Mouse (Mus musculus) lung, postnatal 0 days (tissue): ENCODE measurements around the gene Col13a1. TPM values are rescaled to one million over a fixed set of nuclear protein-coding genes. Genes with fewer than 3 reads are reported as not detected.

Experiments used
- ATAC-seq: fragments of 200-750 bp; cut with Nextera tagmentation; 2 replicates; pipeline ENCODE4 v1.8.0; 2017; ENCODE audit warnings: moderate library complexity
- DNase-seq: peaks from one replicate; pipeline ENCODE4 v3.0.0-alpha.2; 2016; ENCODE audit warnings: low spot score
- H3K27ac ChIP-seq: fragments of 300-500 bp; sonication (generic); 2 replicates; pipeline ENCODE4 v1.5.1; 2014; ENCODE audit warnings: antibody characterized with exemption, mild to moderate bottlenecking, low read length, mixed read lengths
- H3K27me3 ChIP-seq: fragments of 300-500 bp; sonication (generic); replicated peaks from 2 replicates; pipeline ENCODE4 v1.6.1; 2014; ENCODE audit warnings: low read length, mixed read lengths; ENCODE audit not compliant: insufficient read depth
- H3K36me3 ChIP-seq: fragments of 300-500 bp; sonication (generic); 2 replicates; pipeline ENCODE4 v1.6.1; 2014; ENCODE audit warnings: low read length, mixed read lengths; ENCODE audit not compliant: insufficient read depth
- H3K4me1 ChIP-seq: fragments of 300-500 bp; sonication (generic); 2 replicates; pipeline ENCODE4 v1.6.1; 2014; ENCODE audit warnings: antibody characterized with exemption, low read depth, low read length, mixed read lengths; ENCODE audit not compliant: insufficient read depth
- H3K4me2 ChIP-seq: fragments of 300-500 bp; sonication (generic); replicated peaks from 2 replicates; pipeline ENCODE4 v1.6.1; 2014; ENCODE audit warnings: low read depth, mild to moderate bottlenecking, low read length, moderate library complexity, mixed read lengths
- H3K4me3 ChIP-seq: fragments of 300-500 bp; sonication (generic); 2 replicates; pipeline ENCODE4 v1.5.1; 2014; ENCODE audit warnings: low read depth, low read length
- H3K9ac ChIP-seq: fragments of 300-500 bp; sonication (generic); replicated peaks from 2 replicates; pipeline ENCODE4 v1.6.1; 2014; ENCODE audit warnings: low read depth, mild to moderate bottlenecking
- H3K9me3 ChIP-seq: fragments of 300-500 bp; sonication (generic); 2 replicates; pipeline ENCODE4 v1.6.1; 2016; ENCODE audit warnings: low read length, mixed read lengths
- CTCF ChIP-seq: IDR thresholded peaks from 2 replicates; pipeline ENCODE4 v1.5.1; 2016; ENCODE audit warnings: antibody characterized with exemption, mild to moderate bottlenecking
- EP300 ChIP-seq: IDR thresholded peaks from 2 replicates; pipeline ENCODE4 v1.6.1; 2016; ENCODE audit warnings: antibody characterized with exemption, mild to moderate bottlenecking, control low read depth
- WGBS: fragments of 180-500 bp; shearing (Covaris S2); extraction: QIAGEN DNeasy Blood & Tissue Kit; methylation state at CpG from one replicate; pipeline ENCODE4 v1.1.7; 2014; 5-methylcytosine and 5-hydroxymethylcytosine counted together
- polyA plus RNA-seq: library from polyadenylated mRNA; unstranded; fragments of >200 nt; fragmentation: Nextera tagmentation; extraction: Ambion mirVana; gene quantifications from 2 replicates; pipeline ENCODE4 v1.2.1, GENCODE M21; 2015

The Col13a1 gene
- polyA plus RNA-seq, 1 experiment from 2014 or later = 54.8 TPM

- Histone ChIP-seq H3K27ac (peak overlapping the region; percentile 59), H3K27me3 (peaks cover 14% of the 10 kb centered on the region), H3K4me2 (0 out of 2 replicates have a peak overlapping the region, but pooled peaks have one; percentile 1), H3K9ac (no peak overlapping the region), H3K4me3 (no peak overlapping the region), H3K36me3 (no peaks in the 10 kb centered on the region), H3K9me3 (no peaks in the 10 kb centered on the region), H3K4me1 (no peaks in the 10 kb centered on the region; the same call in 1 of the 2 replicates)
- ATAC-seq (peak; percentile 48), DNase-seq (peak; percentile 82)
- WGBS = 76% methylated on average over 2 of the region's 2 CpGs
- TF ChIP-seq EP300 = peak; percentile 37; the same call in 1 of the 2 replicates
- TF ChIP-seq CTCF = no peak
Observed at GRCm38 (mm10) chr10:61974581-61974980, 4.3 kb downstream of the Col13a1 start.

- Histone ChIP-seq H3K4me3 (no peak overlapping the region), H3K4me1 (no peaks in the 10 kb centered on the region), H3K27me3 (no peaks in the 10 kb centered on the region), H3K9ac (no peak overlapping the region), H3K9me3 (no peaks in the 10 kb centered on the region), H3K27ac (no peak overlapping the region), H3K4me2 (no peak overlapping the region), H3K36me3 (no peaks in the 10 kb centered on the region)
- TF ChIP-seq CTCF = no peak
- TF ChIP-seq EP300 = no peak
- 14% methylated on average over 4 of the region's 4 CpGs for WGBS
- ATAC-seq = no peak
- DNase-seq = no peak
Observed at GRCm38 (mm10) chr10:61972041-61972440, 6.9 kb downstream of the Col13a1 start.

GRCm38 (mm10) chr10:61968003-61968553 lies 10.8 kb downstream of the Col13a1 start:
- WGBS = 64% methylated on average over 7 of the region's 7 CpGs
- Histone ChIP-seq H3K4me1 (no peaks in the 10 kb centered on the region), H3K9me3 (no peaks in the 10 kb centered on the region), H3K9ac (no peak overlapping the region), H3K4me3 (no peak overlapping the region), H3K4me2 (no peak overlapping the region), H3K27me3 (no peaks in the 10 kb centered on the region), H3K27ac (no peak overlapping the region), H3K36me3 (no peaks in the 10 kb centered on the region)
- DNase-seq (no peak), ATAC-seq (no peak)
- TF ChIP-seq CTCF (no peak), EP300 (no peak)

- Histone ChIP-seq H3K36me3 (no peaks in the 10 kb centered on the region), H3K27me3 (no peaks in the 10 kb centered on the region), H3K4me1 (no peaks in the 10 kb centered on the region), H3K9ac (no peak overlapping the region), H3K27ac (no peak overlapping the region), H3K9me3 (no peaks in the 10 kb centered on the region), H3K4me2 (no peak overlapping the region), H3K4me3 (no peak overlapping the region)
- TF ChIP-seq EP300 (no peak), CTCF (no peak)
- 53% methylated on average over 3 of the region's 3 CpGs for WGBS
- ATAC-seq (no peak), DNase-seq (no peak)
Observed at GRCm38 (mm10) chr10:61967207-61967606, 11.7 kb downstream of the Col13a1 start.

GRCm38 (mm10) chr10:61965386-61965841 lies 13.5 kb downstream of the Col13a1 start:
- TF ChIP-seq CTCF = no peak
- TF ChIP-seq EP300 = no peak
- no peaks in the 10 kb centered on the region for H3K36me3 ChIP-seq
- DNase-seq = peak; percentile 39
- peak; percentile 70 for ATAC-seq
- no peaks in the 10 kb centered on the region for H3K9me3 ChIP-seq
- no peak overlapping the region for H3K27ac ChIP-seq
- no peaks in the 10 kb centered on the region for H3K27me3 ChIP-seq
- no peak overlapping the region for H3K4me2 ChIP-seq
- no peak overlapping the region for H3K4me3 ChIP-seq
- WGBS = 14% methylated on average over 7 of the region's 7 CpGs
- no peaks in the 10 kb centered on the region for H3K4me1 ChIP-seq
- no peak overlapping the region for H3K9ac ChIP-seq

GRCm38 (mm10) chr10:61956718-61957117 lies 22.2 kb downstream of the Col13a1 start:
- Histone ChIP-seq H3K27me3 (no peaks in the 10 kb centered on the region), H3K4me1 (peaks cover 3% of the 10 kb centered on the region; the same call in 1 of the 2 replicates), H3K4me2 (no peak overlapping the region), H3K9ac (no peak overlapping the region), H3K4me3 (no peak overlapping the region), H3K27ac (no peak overlapping the region), H3K36me3 (no peaks in the 10 kb centered on the region), H3K9me3 (no peaks in the 10 kb centered on the region)
- WGBS = 49% methylated on average over 6 of the region's 6 CpGs
- peak; percentile 36 for DNase-seq
- peak; percentile 70 for ATAC-seq
- TF ChIP-seq EP300 (no peak), CTCF (no peak)

- Histone ChIP-seq H3K9ac (no peak overlapping the region), H3K27me3 (no peaks in the 10 kb centered on the region), H3K9me3 (no peaks in the 10 kb centered on the region), H3K36me3 (no peaks in the 10 kb centered on the region), H3K4me1 (peaks cover 3% of the 10 kb centered on the region; the same call in 1 of the 2 replicates), H3K4me2 (no peak overlapping the region), H3K4me3 (no peak overlapping the region), H3K27ac (no peak overlapping the region)
- 83% methylated on average over 5 of the region's 5 CpGs for WGBS
- ATAC-seq (no peak), DNase-seq (no peak)
- TF ChIP-seq EP300 = no peak
- no peak for TF ChIP-seq CTCF
Observed at GRCm38 (mm10) chr10:61953916-61954315, 25.0 kb downstream of the Col13a1 start.
